Mouse (Mus musculus): ENCODE measurements around the gene Meltf.

GRCm38 (mm10) chr16:31873721-31874120, 4.9 kb upstream of the Meltf start:
- TF ChIP-seq CTCF (IDR thresholded peaks at IDR 0.05; ENCODE audit: control insufficient read depth, insufficient read depth, insufficient read length) (no peak), USF1 (IDR thresholded peaks at IDR 0.05; ENCODE audit: low read depth) (no peak), MYOD1 (IDR thresholded peaks at IDR 0.05; ENCODE audit: control insufficient read depth, insufficient read length, low read depth) (no peak)

All from C2C12 (cell line).